Mouse (Mus musculus) thymus, adult 2 months (tissue): ENCODE data around the gene Gm30302.

Experiments used
- CTCF ChIP-seq: fragments of 200-500 bp; IDR thresholded peaks from 2 replicates; pipeline ENCODE4 v1.5.1; 2012; ENCODE audit warnings: mild to moderate bottlenecking, control low read depth, low read length, moderate library complexity, borderline replicate concordance; ENCODE audit not compliant: control insufficient read depth, poor library complexity, insufficient read depth; ENCODE audit errors: extremely low read depth
- POLR2A ChIP-seq: fragments of 200-500 bp; IDR thresholded peaks from 2 replicates; pipeline ENCODE4 v1.6.1; 2012; ENCODE audit warnings: mild to moderate bottlenecking, low read length, control low read depth, moderate library complexity; ENCODE audit not compliant: control insufficient read depth, poor library complexity, insufficient read depth; ENCODE audit errors: extremely low read depth

DNA sequence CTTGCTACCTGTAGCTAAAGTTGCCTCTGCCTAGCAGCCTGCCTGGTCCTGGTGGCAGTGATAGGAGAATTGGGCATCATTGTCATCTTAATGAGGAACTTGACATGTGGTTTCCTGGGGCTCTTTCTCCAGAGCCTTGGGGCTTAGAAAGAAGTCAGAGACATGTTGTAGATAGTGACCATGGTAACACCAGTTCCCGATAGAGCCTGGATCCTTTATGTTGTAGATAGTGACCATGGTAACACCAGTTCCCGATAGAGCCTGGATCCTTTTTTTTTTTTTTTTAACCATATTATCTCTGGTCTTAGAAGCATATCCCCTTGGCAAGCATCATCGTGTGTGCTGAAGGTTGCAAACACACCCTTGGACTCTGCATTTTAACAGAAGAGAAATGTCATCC, 48.0 kb upstream of the Gm30302 start:
- TF ChIP-seq POLR2A (no peak), CTCF (no peak)
